Mouse (Mus musculus) CH12.LX (cell line): ENCODE measurements around the gene Entpd8.

Experiments used
- EP300 ChIP-seq: IDR thresholded peaks from 2 replicates; pipeline ENCODE4 v1.6.1; 2011; ENCODE audit warnings: low read length, improper control_type of control experiment
- GABPA ChIP-seq: IDR thresholded peaks from 2 replicates; pipeline ENCODE4 v1.6.1; 2012; ENCODE audit warnings: low read depth, low read length, improper control_type of control experiment, inconsistent platforms; ENCODE audit not compliant: insufficient replicate concordance
- MAX ChIP-seq: IDR thresholded peaks from 2 replicates; pipeline ENCODE4 v1.6.1; 2011; ENCODE audit warnings: low read length, improper control_type of control experiment
- POLR2AphosphoS2 ChIP-seq: IDR thresholded peaks from 2 replicates; pipeline ENCODE4 v1.6.1; 2011; ENCODE audit warnings: low read depth, low read length, improper control_type of control experiment
- TCF12 ChIP-seq: IDR thresholded peaks from 2 replicates; pipeline ENCODE4 v1.6.1; 2014; ENCODE audit warnings: low read depth, mild to moderate bottlenecking, inconsistent platforms, low read length, improper control_type of control experiment

- TF ChIP-seq MAX (no peak), EP300 (no peak), GABPA (no peak), TCF12 (no peak), POLR2AphosphoS2 (no peak)
Observed at GRCm38 (mm10) chr2:25055409-25056155, 24.5 kb upstream of the Entpd8 start.
